Mouse (Mus musculus) heart, postnatal 0 days (tissue): ENCODE data around the gene Tmem63a.

Experiments used
- CTCF ChIP-seq: IDR thresholded peaks from 2 replicates; pipeline ENCODE4 v1.5.1; 2016; ENCODE audit warnings: antibody characterized with exemption, control low read depth, low read depth
- EP300 ChIP-seq: IDR thresholded peaks from 2 replicates; pipeline ENCODE4 v1.6.1; 2016; ENCODE audit warnings: antibody characterized with exemption, low read depth

- no peak for TF ChIP-seq CTCF
- TF ChIP-seq EP300, result no peak
These were observed 30.4 kb upstream of the Tmem63a start for GRCm38 (mm10) chr1:180911653-180912287.
